Mouse (Mus musculus): Measurements from ENCODE around the gene Arl6ip6. TPM values are rescaled to one million over a fixed set of nuclear protein-coding genes. Genes with fewer than 3 reads are reported as not detected.

Gene Arl6ip6
- polyA plus RNA-seq (2012; rRNA removed): 33.3 and 49.2 TPM in 2 replicates

DNA sequence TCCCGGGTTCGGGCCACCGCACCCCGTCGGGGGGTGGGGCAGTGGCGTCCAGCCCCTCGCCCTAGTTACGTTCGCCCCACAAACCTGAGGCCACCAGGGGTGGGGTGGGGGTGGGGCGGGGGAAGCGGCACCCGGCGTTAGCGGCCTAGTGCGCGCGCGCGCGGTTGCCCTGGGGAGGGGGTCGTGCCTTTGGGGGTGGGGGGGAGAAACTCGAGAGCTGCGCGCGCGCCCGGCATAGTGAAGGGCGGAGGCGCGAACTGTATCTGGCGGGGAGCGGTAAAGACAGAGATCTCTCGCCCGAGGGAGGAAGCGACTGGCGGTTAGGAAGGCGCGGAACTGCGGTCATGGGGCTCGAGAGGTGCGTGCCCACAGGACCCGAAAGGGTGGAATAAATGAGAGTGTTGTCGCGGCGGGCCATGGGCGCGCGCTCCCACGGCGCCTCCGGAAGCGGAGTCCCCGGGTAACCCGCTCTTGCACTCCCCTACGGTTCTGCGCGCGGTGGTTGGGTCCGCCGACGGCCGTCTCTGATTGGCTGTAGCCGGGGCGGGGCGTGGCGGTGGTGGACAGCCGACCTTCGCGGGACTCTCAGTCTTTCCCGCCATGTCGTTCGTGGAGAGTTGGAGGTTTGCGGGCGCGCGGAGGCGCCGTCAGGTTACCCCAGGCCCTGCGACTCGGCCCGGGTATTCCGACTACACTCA, at the start of gene Arl6ip6:
Gene Arl6ip6 (plus strand): TSS at position 204 of the 698 bp plus-strand sequence.

GRCm38 (mm10) chr2:53190684-53191511, 628 bp upstream of the Arl6ip6 start, which contains the start of gene Prpf40a:
TSS of gene Prpf40a (minus strand) at chr2:53191284.

Other genes starting within 250 kb of the Arl6ip6 start
- 30.3 and 34.6 TPM in 2 replicates for gene Prpf40a, start 442 bp upstream of the Arl6ip6 start, polyA plus RNA-seq (2012; rRNA removed)